ENCODE assay signal across 8 mouse cellular contexts in the genomic region with DNA sequence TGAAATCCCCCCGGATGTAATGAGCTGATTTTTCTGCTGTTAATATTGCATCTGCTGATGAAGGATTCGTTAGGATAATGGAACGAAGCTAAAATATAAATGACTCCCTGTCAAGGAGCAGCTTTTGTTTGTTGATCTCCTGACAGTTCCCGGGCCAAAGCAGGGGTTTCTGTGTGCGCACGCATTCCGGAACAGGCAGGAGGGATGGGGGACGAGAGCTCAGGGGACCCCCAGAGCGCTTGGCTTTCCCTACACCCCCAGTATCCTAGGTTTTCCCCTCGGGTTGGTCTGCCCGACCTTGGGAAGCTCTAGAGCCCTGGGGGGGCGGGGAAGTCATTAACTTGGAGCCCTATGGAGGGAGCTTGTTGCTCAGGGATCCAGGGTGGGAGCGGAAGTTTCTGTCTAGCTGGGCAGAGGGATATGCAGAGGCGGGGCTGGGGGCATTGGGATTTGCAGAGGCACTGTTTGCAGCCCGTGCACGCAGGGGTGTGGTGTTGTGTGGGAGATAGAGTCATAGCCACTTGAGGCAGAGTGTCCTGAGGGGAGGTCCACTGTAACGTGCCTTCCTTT.
A peak's percentile ranks its signal among the peaks of the same experiment; 100 is the strongest.
DNase-seq lines count a peak whose midpoint lies in the region; ATAC-seq and TF ChIP-seq lines count a peak whose summit lies in the region.

No protein-coding gene starts in this region.

- H3K9me3 ChIP-seq in intestine, embryonic 14.5 days (ENCODE audit: control insufficient read depth, low read length): no peaks in the 10 kb centered on the region
- no peaks in the 10 kb centered on the region for H3K9me3 ChIP-seq in intestine, postnatal 0 days (ENCODE audit: control insufficient read depth)
- H3K9me3 ChIP-seq in embryonic facial prominence, embryonic 10.5 days: no peaks in the 10 kb centered on the region
- H3K9me3 ChIP-seq in hindbrain, embryonic 12.5 days (replicated peaks): no peaks in the 10 kb centered on the region
- H3K9me3 ChIP-seq in midbrain, embryonic 11.5 days (ENCODE audit: control insufficient read depth, low read length): no peaks in the 10 kb centered on the region

- H3K9ac ChIP-seq in intestine, embryonic 14.5 days (ENCODE audit: low read length): no peak overlapping the region
- H3K9ac ChIP-seq in intestine, postnatal 0 days (ENCODE audit: low read depth, low read length): no peak overlapping the region
- no peak overlapping the region for H3K9ac ChIP-seq in hindbrain, embryonic 12.5 days
- no peak overlapping the region for H3K9ac ChIP-seq in midbrain, embryonic 11.5 days (ENCODE audit: low read length)

- H3K4me1 ChIP-seq in intestine, embryonic 14.5 days (replicated peaks; ENCODE audit: control insufficient read depth, insufficient read depth, low read length): peaks cover 26% of the 10 kb centered on the region; the same call in 1 of the 2 replicates
- no peaks in the 10 kb centered on the region for H3K4me1 ChIP-seq in intestine, postnatal 0 days (replicated peaks; ENCODE audit: control insufficient read depth, insufficient read depth, low read length)
- H3K4me1 ChIP-seq in embryonic facial prominence, embryonic 10.5 days: peaks cover 74% of the 10 kb centered on the region
- H3K4me1 ChIP-seq in hindbrain, embryonic 12.5 days: peaks cover 74% of the 10 kb centered on the region
- H3K4me1 ChIP-seq in midbrain, embryonic 11.5 days (ENCODE audit: control insufficient read depth, insufficient read depth, low read length): peaks cover 55% of the 10 kb centered on the region

- no peak overlapping the region for H3K27ac ChIP-seq in intestine, embryonic 14.5 days (ENCODE audit: low read depth)
- H3K27ac ChIP-seq in intestine, postnatal 0 days (ENCODE audit: low read depth, low read length): no peak overlapping the region
- 0 out of 2 replicates have a peak overlapping the region, but pooled peaks have one; percentile 2 for H3K27ac ChIP-seq in embryonic facial prominence, embryonic 10.5 days (replicated peaks)
- no peak overlapping the region for H3K27ac ChIP-seq in hindbrain, embryonic 12.5 days
- H3K27ac ChIP-seq in midbrain, embryonic 11.5 days (ENCODE audit: low read depth, low read length): no peak overlapping the region

- no peak overlapping the region for H3K4me3 ChIP-seq in intestine, embryonic 14.5 days (ENCODE audit: low read depth, low read length)
- H3K4me3 ChIP-seq in intestine, postnatal 0 days (ENCODE audit: low read depth, low read length): no peak overlapping the region
- peak overlapping the region; percentile 2; the same call in 1 of the 2 replicates for H3K4me3 ChIP-seq in embryonic facial prominence, embryonic 10.5 days
- H3K4me3 ChIP-seq in hindbrain, embryonic 12.5 days: no peak overlapping the region
- no peak overlapping the region for H3K4me3 ChIP-seq in midbrain, embryonic 11.5 days (ENCODE audit: low read depth, low read length)

- TF ChIP-seq CTCF in intestine, postnatal 0 days (IDR thresholded peaks at IDR 0.05; ENCODE audit: low read depth): no peak; the same call in 1 of the 2 replicates

- 17% methylated on average over 17 of the region's 17 CpGs for WGBS in intestine, embryonic 14.5 days
- WGBS in intestine, postnatal 0 days: 30% methylated on average over 17 of the region's 17 CpGs
- 16% methylated on average over 17 of the region's 17 CpGs for WGBS in embryonic facial prominence, embryonic 10.5 days
- 14% methylated on average over 17 of the region's 17 CpGs for WGBS in hindbrain, embryonic 12.5 days
- 14% methylated on average over 17 of the region's 17 CpGs for WGBS in midbrain, embryonic 11.5 days

- ATAC-seq in intestine, embryonic 14.5 days (replicated peaks; ENCODE audit: low FRiP score, low TSS enrichment, low read depth): no peak
- ATAC-seq in intestine, postnatal 0 days: no peak
- no peak for ATAC-seq in hindbrain, embryonic 12.5 days (ENCODE audit: low FRiP score)
- no peak for ATAC-seq in midbrain, embryonic 11.5 days (ENCODE audit: low FRiP score)

- H3K4me2 ChIP-seq in intestine, embryonic 14.5 days (ENCODE audit: low read length): peak overlapping the region; percentile 41
- no peak overlapping the region; the same call in 1 of the 2 replicates for H3K4me2 ChIP-seq in intestine, postnatal 0 days (replicated peaks; ENCODE audit: low read depth)
- H3K4me2 ChIP-seq in hindbrain, embryonic 12.5 days (replicated peaks): peak overlapping the region; percentile 34
- peak overlapping the region; percentile 21 for H3K4me2 ChIP-seq in midbrain, embryonic 11.5 days

- no peak for DNase-seq in intestine, embryonic 14.5 days (ENCODE audit: low spot score)
- DNase-seq in embryonic facial prominence, embryonic 10.5 days (ENCODE audit: low spot score): peak; percentile 46
- DNase-seq in midbrain, embryonic 11.5 days (ENCODE audit: low spot score, missing footprints): peak; percentile 91
- no peak for DNase-seq in adrenal gland, adult (ENCODE audit: inconsistent age in 2 of 2, low spot score in 1 of 2)
- DNase-seq in right cerebral cortex, postnatal 25 days: no peak
- DNase-seq in layer of hippocampus, postnatal 14 days (ENCODE audit: low spot score in 2 of 2): no peak

- H3K36me3 ChIP-seq in intestine, embryonic 14.5 days (ENCODE audit: control insufficient read depth, insufficient read depth, low read length): no peaks in the 10 kb centered on the region
- H3K36me3 ChIP-seq in intestine, postnatal 0 days (ENCODE audit: control insufficient read depth, insufficient read depth): no peaks in the 10 kb centered on the region
- no peaks in the 10 kb centered on the region for H3K36me3 ChIP-seq in embryonic facial prominence, embryonic 10.5 days (replicated peaks)
- H3K36me3 ChIP-seq in hindbrain, embryonic 12.5 days: no peaks in the 10 kb centered on the region
- H3K36me3 ChIP-seq in midbrain, embryonic 11.5 days (ENCODE audit: control insufficient read depth, insufficient read depth, low read length): no peaks in the 10 kb centered on the region

- no peaks in the 10 kb centered on the region for H3K27me3 ChIP-seq in intestine, embryonic 14.5 days (replicated peaks; ENCODE audit: control insufficient read depth, insufficient read depth, low read length)
- no peaks in the 10 kb centered on the region for H3K27me3 ChIP-seq in intestine, postnatal 0 days (replicated peaks; ENCODE audit: control insufficient read depth, insufficient read depth, low read length)
- peaks cover 100% of the 10 kb centered on the region for H3K27me3 ChIP-seq in embryonic facial prominence, embryonic 10.5 days (replicated peaks; ENCODE audit: low read depth, poor library complexity, severe bottlenecking)
- peaks cover 81% of the 10 kb centered on the region for H3K27me3 ChIP-seq in hindbrain, embryonic 12.5 days
- peaks cover 56% of the 10 kb centered on the region for H3K27me3 ChIP-seq in midbrain, embryonic 11.5 days (ENCODE audit: control insufficient read depth, insufficient read depth, low read length)

Comparison
In these comparisons a context has a peak if more than half of its experiments do, and no peak if none do; other contexts are left out.
1. DNase-seq: peak in embryonic facial prominence, embryonic 10.5 days (single experiment) and midbrain, embryonic 11.5 days (single experiment); none in intestine, embryonic 14.5 days (single experiment), adrenal gland, adult (0 of 2), right cerebral cortex, postnatal 25 days (single experiment) and layer of hippocampus, postnatal 14 days (0 of 2).